Mouse (Mus musculus) ES-E14 (cell line): ENCODE measurements around the gene Nsg1.

Experiments
- CHD2 ChIP-seq: IDR thresholded peaks from 2 replicates; pipeline ENCODE4 v1.6.1; 2014; ENCODE audit warnings: mild to moderate bottlenecking, low read depth, low read length, inconsistent platforms
- MAFK ChIP-seq: IDR thresholded peaks from 2 replicates; pipeline ENCODE4 v1.6.1; 2014; ENCODE audit warnings: mild to moderate bottlenecking, low read depth, low read length, inconsistent platforms; ENCODE audit not compliant: insufficient read depth

DNA sequence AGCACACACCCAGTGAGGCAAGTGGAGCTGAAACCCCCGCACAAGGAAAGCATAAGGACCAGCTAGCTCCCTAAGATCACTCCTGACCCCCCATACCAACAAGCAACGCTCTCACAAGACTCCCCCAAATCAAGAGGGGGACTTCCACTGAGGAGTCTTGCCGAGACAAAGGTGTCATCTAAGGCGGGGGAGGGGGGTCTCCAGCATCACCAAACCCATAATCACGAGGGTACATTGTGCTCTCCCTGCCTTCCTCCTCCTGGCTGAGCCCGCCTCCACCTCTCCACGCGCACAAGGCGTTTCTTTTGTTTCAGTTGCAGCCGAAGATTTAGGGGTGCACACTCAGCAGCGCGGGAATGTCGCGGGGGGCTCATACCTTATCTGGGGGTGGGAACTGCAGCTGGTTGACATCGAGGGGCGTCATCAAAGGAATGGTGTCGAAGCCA, 1.2 kb downstream of the Nsg1 start:
- TF ChIP-seq MAFK (no peak), CHD2 (no peak)
